Comparison of ENCODE assay signal across 14 mouse cellular contexts in genomic region chr3:52342226-52342625, GRCm38 (mm10).
DNase-seq lines count a peak whose midpoint lies in the region; ATAC-seq lines count a peak whose summit lies in the region.
"Had no signal": no experiment of that assay in that cellular context is flagged by ENCODE, and none has a peak within 500 bp of the region (broad histone marks: within the 10 kb centered on the region; RNA-seq: fewer than 3 reads in every experiment).

No protein-coding gene starts in this region.

- H3K27ac ChIP-seq in kidney, embryonic 16.5 days (ENCODE audit: low read length) = 0 out of 2 replicates have a peak overlapping the region, but pooled peaks have one; percentile 19
- H3K27ac ChIP-seq in kidney, embryonic 14.5 days (ENCODE audit: low read depth, low read length) = no peak overlapping the region
- no peak overlapping the region for H3K27ac ChIP-seq in forebrain, embryonic 13.5 days
- H3K27ac ChIP-seq: hindbrain, embryonic 10.5 days; midbrain, embryonic 13.5 days had no signal

- no peaks in the 10 kb centered on the region for H3K9me3 ChIP-seq in kidney, embryonic 16.5 days (ENCODE audit: low read length)
- H3K9me3 ChIP-seq in kidney, embryonic 14.5 days (ENCODE audit: control insufficient read depth, low read length) = no peaks in the 10 kb centered on the region
- H3K9me3 ChIP-seq in forebrain, embryonic 13.5 days (replicated peaks) = no peaks in the 10 kb centered on the region
- H3K9me3 ChIP-seq: embryonic facial prominence, embryonic 13.5 days; hindbrain, embryonic 10.5 days; midbrain, embryonic 13.5 days; stomach, embryonic 15.5 days had no signal

- H3K4me2 ChIP-seq in kidney, embryonic 16.5 days (replicated peaks; ENCODE audit: low read depth, low read length) = no peak overlapping the region
- H3K4me2 ChIP-seq in kidney, embryonic 14.5 days (replicated peaks; ENCODE audit: low read depth, low read length) = no peak overlapping the region
- no peak overlapping the region for H3K4me2 ChIP-seq in forebrain, embryonic 13.5 days
- H3K4me2 ChIP-seq: embryonic facial prominence, embryonic 13.5 days; midbrain, embryonic 13.5 days; stomach, embryonic 15.5 days had no signal

- peak; percentile 23 for DNase-seq in cerebellum, adult 9-10 months
- no peak for DNase-seq in cerebellum, adult 11 months
- peak; percentile 31 for DNase-seq in lung, postnatal 10 days
- no peak for DNase-seq in lung, adult 18-20 months
- DNase-seq in brain, adult 2 months (ENCODE audit: low read depth, low spot score) = peak; percentile 41
- DNase-seq: liver; thymus, postnatal 25 days had no signal

- peaks cover 44% of the 10 kb centered on the region for H3K4me1 ChIP-seq in kidney, embryonic 16.5 days (ENCODE audit: insufficient read depth, low read length)
- peaks cover 20% of the 10 kb centered on the region for H3K4me1 ChIP-seq in kidney, embryonic 14.5 days (ENCODE audit: control insufficient read depth, insufficient read depth, low read length)
- peaks cover 6% of the 10 kb centered on the region; the same call in 1 of the 2 replicates for H3K4me1 ChIP-seq in forebrain, embryonic 13.5 days

- H3K27me3 ChIP-seq in kidney, embryonic 16.5 days (ENCODE audit: insufficient read depth, low read length) = no peaks in the 10 kb centered on the region
- no peaks in the 10 kb centered on the region for H3K27me3 ChIP-seq in kidney, embryonic 14.5 days (ENCODE audit: control insufficient read depth, insufficient read depth, low read length)
- H3K27me3 ChIP-seq in forebrain, embryonic 13.5 days = no peaks in the 10 kb centered on the region
- H3K27me3 ChIP-seq: embryonic facial prominence, embryonic 13.5 days; midbrain, embryonic 13.5 days; stomach, embryonic 15.5 days had no signal

- no peak overlapping the region for H3K9ac ChIP-seq in kidney, embryonic 16.5 days (replicated peaks; ENCODE audit: low read length)
- H3K9ac ChIP-seq in kidney, embryonic 14.5 days (ENCODE audit: low read depth, low read length) = no peak overlapping the region
- no peak overlapping the region for H3K9ac ChIP-seq in forebrain, embryonic 13.5 days
- H3K9ac ChIP-seq: embryonic facial prominence, embryonic 13.5 days; midbrain, embryonic 13.5 days; stomach, embryonic 15.5 days had no signal

- H3K4me3 ChIP-seq in kidney, embryonic 16.5 days (ENCODE audit: low read length) = no peak overlapping the region
- no peak overlapping the region for H3K4me3 ChIP-seq in kidney, embryonic 14.5 days (ENCODE audit: low read length)
- no peak overlapping the region for H3K4me3 ChIP-seq in forebrain, embryonic 13.5 days
- H3K4me3 ChIP-seq: embryonic facial prominence, embryonic 13.5 days; hindbrain, embryonic 10.5 days; midbrain, embryonic 13.5 days; stomach, embryonic 15.5 days had no signal

- ATAC-seq in kidney, embryonic 16.5 days (ENCODE audit: low FRiP score, low TSS enrichment) = no peak; the same call in 1 of the 2 replicates
- no peak for ATAC-seq in kidney, embryonic 14.5 days (ENCODE audit: low FRiP score, low TSS enrichment)
- ATAC-seq in forebrain, embryonic 13.5 days = no peak
- ATAC-seq: midbrain, embryonic 13.5 days had no signal

- peaks cover 15% of the 10 kb centered on the region for H3K36me3 ChIP-seq in kidney, embryonic 16.5 days (ENCODE audit: insufficient read depth, low read length)
- H3K36me3 ChIP-seq in kidney, embryonic 14.5 days (ENCODE audit: control insufficient read depth, insufficient read depth, low read length) = peaks cover 14% of the 10 kb centered on the region; the same call in 1 of the 2 replicates
- H3K36me3 ChIP-seq in forebrain, embryonic 13.5 days (ENCODE audit: poor library complexity, severe bottlenecking) = no peaks in the 10 kb centered on the region
- H3K36me3 ChIP-seq: midbrain, embryonic 13.5 days had no signal

- WGBS in kidney, embryonic 16.5 days = 58% methylated on average over 3 of the region's 3 CpGs
- WGBS in kidney, embryonic 14.5 days = 53% methylated on average over 3 of the region's 3 CpGs
- 73% methylated on average over 3 of the region's 3 CpGs for WGBS in forebrain, embryonic 13.5 days

Comparison
In these comparisons a context has a peak if more than half of its experiments do, and no peak if none do; other contexts are left out.
1. DNase-seq: peak in cerebellum, adult 9-10 months (single experiment), lung, postnatal 10 days (single experiment) and brain, adult 2 months (single experiment); none in cerebellum, adult 11 months (single experiment) and lung, adult 18-20 months (0 of 2).